Mouse (Mus musculus) heart, postnatal 0 days (tissue): Measurements from ENCODE around the gene Prox2.

Experiments
- CTCF ChIP-seq: IDR thresholded peaks from 2 replicates; pipeline ENCODE4 v1.5.1; 2016; ENCODE audit warnings: antibody characterized with exemption, control low read depth, low read depth
- EP300 ChIP-seq: IDR thresholded peaks from 2 replicates; pipeline ENCODE4 v1.6.1; 2016; ENCODE audit warnings: antibody characterized with exemption, low read depth

DNA sequence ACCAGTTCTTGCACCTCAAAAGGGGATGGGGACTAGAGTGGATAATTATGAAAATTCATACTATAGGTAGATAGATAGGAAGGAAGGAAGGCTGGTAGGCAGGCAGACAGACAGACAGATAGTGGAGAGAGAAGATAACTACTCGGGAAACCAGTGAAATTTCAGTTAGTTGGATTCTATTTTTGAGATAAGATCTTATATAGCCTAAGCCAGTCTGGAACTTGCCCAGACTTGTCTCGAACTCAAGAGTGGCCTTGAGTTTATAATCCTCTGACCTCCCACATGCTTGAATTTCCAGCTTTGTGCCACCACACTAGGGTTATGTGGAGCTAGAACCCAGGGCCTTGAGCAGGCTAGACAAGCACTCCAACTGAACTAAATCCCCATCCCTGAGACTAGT is 26.3 kb downstream of the Prox2 start:
- TF ChIP-seq CTCF, result no peak
- no peak for TF ChIP-seq EP300
